Mouse (Mus musculus): ENCODE results near the gene Mtmr12. TPM values are rescaled to one million over a fixed set of nuclear protein-coding genes. Genes with fewer than 3 reads are reported as not detected.

The Mtmr12 gene
- polyA plus RNA-seq, 1 experiment from 2014 or later: 15.2 TPM

DNA sequence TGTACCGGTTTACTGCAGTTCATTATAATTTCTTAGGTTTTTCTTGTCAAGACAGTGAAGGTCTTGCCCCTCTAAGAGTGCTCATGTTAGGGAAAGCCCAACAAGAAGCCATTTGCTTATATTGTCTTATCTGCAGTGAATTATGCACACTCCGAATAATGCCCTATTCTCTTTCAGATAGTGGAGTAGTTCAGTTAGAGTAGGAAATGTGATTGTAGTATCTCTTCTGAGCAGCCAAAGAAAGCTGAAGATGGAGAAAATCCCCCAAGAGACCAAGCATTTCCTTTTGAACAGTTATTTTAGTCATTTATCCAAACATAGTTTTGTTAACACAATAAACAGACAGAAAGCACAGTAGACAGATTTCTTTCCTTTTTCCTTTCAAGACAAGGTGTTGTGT is 32.1 kb downstream of the Mtmr12 start:
- no peak for ATAC-seq (ENCODE audit: low FRiP score)
- H3K36me3 ChIP-seq (ENCODE audit: control insufficient read depth, insufficient read depth, low read length): 0 out of 2 replicates have a peak, but pooled peaks cover 3% of the 10 kb centered on the region
- no peak overlapping the region for H3K9ac ChIP-seq (ENCODE audit: low read depth, low read length)

DNA sequence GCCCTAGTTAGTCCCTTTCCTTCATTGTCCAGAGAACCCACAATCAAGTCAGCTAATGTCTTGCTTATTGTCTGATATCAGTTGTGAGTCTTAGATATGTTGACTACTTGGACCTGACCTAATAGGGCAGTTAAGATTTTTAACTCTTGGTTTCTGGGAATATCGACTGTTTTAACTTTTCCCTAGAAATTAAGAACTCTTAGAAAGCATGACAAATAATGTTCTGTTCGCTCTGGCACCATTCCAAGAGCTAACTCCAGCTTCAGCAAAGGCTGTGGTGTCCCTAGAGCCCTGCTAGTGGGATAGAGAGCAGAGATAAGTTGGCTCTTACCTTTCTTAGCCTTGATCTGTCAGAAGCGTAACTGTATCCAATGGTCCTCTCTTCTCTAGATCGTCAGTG is 32.7 kb downstream of the Mtmr12 start:
- Histone ChIP-seq H3K4me2 (replicated peaks; ENCODE audit: low read depth, low read length) (no peak overlapping the region), H3K36me3 (ENCODE audit: control insufficient read depth, insufficient read depth, low read length) (0 out of 2 replicates have a peak, but pooled peaks cover 3% of the 10 kb centered on the region), H3K9me3 (ENCODE audit: control insufficient read depth, low read length) (no peaks in the 10 kb centered on the region), H3K27ac (ENCODE audit: low read depth, low read length) (no peak overlapping the region), H3K9ac (ENCODE audit: low read depth, low read length) (no peak overlapping the region), H3K4me3 (ENCODE audit: low read depth, low read length) (no peak overlapping the region), H3K4me1 (replicated peaks; ENCODE audit: control insufficient read depth, insufficient read depth, low read length) (no peaks in the 10 kb centered on the region), H3K27me3 (ENCODE audit: control insufficient read depth, insufficient read depth, low read length) (no peaks in the 10 kb centered on the region)
- no peak for ATAC-seq (ENCODE audit: low FRiP score)
- DNase-seq (ENCODE audit: low spot score): no peak
- 93% methylated on average over 4 of the region's 4 CpGs for WGBS

More for the DNA sequence above, 32.1 kb downstream of the Mtmr12 start:
- DNase-seq (ENCODE audit: low spot score): no peak
- Histone ChIP-seq H3K27ac (ENCODE audit: low read depth, low read length) (no peak overlapping the region), H3K27me3 (ENCODE audit: control insufficient read depth, insufficient read depth, low read length) (no peaks in the 10 kb centered on the region), H3K9me3 (ENCODE audit: control insufficient read depth, low read length) (no peaks in the 10 kb centered on the region), H3K4me2 (replicated peaks; ENCODE audit: low read depth, low read length) (no peak overlapping the region), H3K4me3 (ENCODE audit: low read depth, low read length) (no peak overlapping the region), H3K4me1 (replicated peaks; ENCODE audit: control insufficient read depth, insufficient read depth, low read length) (no peaks in the 10 kb centered on the region)
- WGBS: 93% methylated on average over 2 of the region's 2 CpGs

DNA sequence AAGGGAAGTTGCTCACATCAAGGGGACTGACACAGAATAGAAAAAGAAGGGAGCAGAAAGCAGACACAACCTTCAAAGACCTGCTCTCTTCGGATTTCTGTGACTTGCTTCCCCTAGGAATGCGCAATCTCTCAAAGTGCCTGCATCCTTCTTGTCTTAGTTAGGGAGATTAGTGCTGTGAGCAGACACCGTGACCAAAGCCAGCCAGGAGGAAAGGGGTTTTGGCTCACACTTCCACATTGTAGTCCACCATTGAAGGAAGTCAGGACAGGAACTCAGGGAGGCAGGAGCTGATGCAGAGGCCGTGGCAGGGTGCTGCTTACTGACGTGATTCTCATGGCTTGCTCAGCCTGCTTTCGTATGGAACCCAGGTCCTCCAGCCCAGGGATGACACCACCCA is 33.5 kb downstream of the Mtmr12 start:
- no peaks in the 10 kb centered on the region for H3K27me3 ChIP-seq (ENCODE audit: control insufficient read depth, insufficient read depth, low read length)
- DNase-seq (ENCODE audit: low spot score) (no peak), ATAC-seq (ENCODE audit: low FRiP score) (no peak)
- 0 out of 2 replicates have a peak, but pooled peaks cover 3% of the 10 kb centered on the region for H3K36me3 ChIP-seq (ENCODE audit: control insufficient read depth, insufficient read depth, low read length)
- H3K4me3 ChIP-seq (ENCODE audit: low read depth, low read length): no peak overlapping the region
- no peak overlapping the region for H3K9ac ChIP-seq (ENCODE audit: low read depth, low read length)
- no peak overlapping the region for H3K4me2 ChIP-seq (replicated peaks; ENCODE audit: low read depth, low read length)
- H3K4me1 ChIP-seq (replicated peaks; ENCODE audit: control insufficient read depth, insufficient read depth, low read length): no peaks in the 10 kb centered on the region
- WGBS: 90% methylated on average over 6 of the region's 6 CpGs
- no peak overlapping the region for H3K27ac ChIP-seq (ENCODE audit: low read depth, low read length)
- H3K9me3 ChIP-seq (ENCODE audit: control insufficient read depth, low read length): no peaks in the 10 kb centered on the region

- no peak for DNase-seq (ENCODE audit: low spot score)
- Histone ChIP-seq H3K4me2 (replicated peaks; ENCODE audit: low read depth, low read length) (no peak overlapping the region), H3K27ac (ENCODE audit: low read depth, low read length) (no peak overlapping the region), H3K36me3 (ENCODE audit: control insufficient read depth, insufficient read depth, low read length) (0 out of 2 replicates have a peak, but pooled peaks cover 3% of the 10 kb centered on the region), H3K27me3 (ENCODE audit: control insufficient read depth, insufficient read depth, low read length) (no peaks in the 10 kb centered on the region), H3K9ac (ENCODE audit: low read depth, low read length) (no peak overlapping the region), H3K9me3 (ENCODE audit: control insufficient read depth, low read length) (no peaks in the 10 kb centered on the region), H3K4me1 (replicated peaks; ENCODE audit: control insufficient read depth, insufficient read depth, low read length) (no peaks in the 10 kb centered on the region), H3K4me3 (ENCODE audit: low read depth, low read length) (no peak overlapping the region)
- WGBS: 94% methylated on average over 3 of the region's 3 CpGs
- ATAC-seq (ENCODE audit: low FRiP score): no peak
Measured at GRCm38 (mm10) chr15:12240705-12241328, 36.0 kb downstream of the Mtmr12 start.

- ATAC-seq (ENCODE audit: low FRiP score): no peak
- Histone ChIP-seq H3K9me3 (ENCODE audit: control insufficient read depth, low read length) (no peaks in the 10 kb centered on the region), H3K9ac (ENCODE audit: low read depth, low read length) (no peak overlapping the region), H3K27ac (ENCODE audit: low read depth, low read length) (no peak overlapping the region), H3K36me3 (ENCODE audit: control insufficient read depth, insufficient read depth, low read length) (0 out of 2 replicates have a peak, but pooled peaks cover 3% of the 10 kb centered on the region), H3K4me1 (replicated peaks; ENCODE audit: control insufficient read depth, insufficient read depth, low read length) (no peaks in the 10 kb centered on the region), H3K4me3 (ENCODE audit: low read depth, low read length) (no peak overlapping the region), H3K27me3 (ENCODE audit: control insufficient read depth, insufficient read depth, low read length) (no peaks in the 10 kb centered on the region), H3K4me2 (replicated peaks; ENCODE audit: low read depth, low read length) (no peak overlapping the region)
- no peak for DNase-seq (ENCODE audit: low spot score)
- WGBS: 82% methylated on average over 3 of the region's 3 CpGs
Measured at GRCm38 (mm10) chr15:12243792-12244191, 39.0 kb downstream of the Mtmr12 start.

DNA sequence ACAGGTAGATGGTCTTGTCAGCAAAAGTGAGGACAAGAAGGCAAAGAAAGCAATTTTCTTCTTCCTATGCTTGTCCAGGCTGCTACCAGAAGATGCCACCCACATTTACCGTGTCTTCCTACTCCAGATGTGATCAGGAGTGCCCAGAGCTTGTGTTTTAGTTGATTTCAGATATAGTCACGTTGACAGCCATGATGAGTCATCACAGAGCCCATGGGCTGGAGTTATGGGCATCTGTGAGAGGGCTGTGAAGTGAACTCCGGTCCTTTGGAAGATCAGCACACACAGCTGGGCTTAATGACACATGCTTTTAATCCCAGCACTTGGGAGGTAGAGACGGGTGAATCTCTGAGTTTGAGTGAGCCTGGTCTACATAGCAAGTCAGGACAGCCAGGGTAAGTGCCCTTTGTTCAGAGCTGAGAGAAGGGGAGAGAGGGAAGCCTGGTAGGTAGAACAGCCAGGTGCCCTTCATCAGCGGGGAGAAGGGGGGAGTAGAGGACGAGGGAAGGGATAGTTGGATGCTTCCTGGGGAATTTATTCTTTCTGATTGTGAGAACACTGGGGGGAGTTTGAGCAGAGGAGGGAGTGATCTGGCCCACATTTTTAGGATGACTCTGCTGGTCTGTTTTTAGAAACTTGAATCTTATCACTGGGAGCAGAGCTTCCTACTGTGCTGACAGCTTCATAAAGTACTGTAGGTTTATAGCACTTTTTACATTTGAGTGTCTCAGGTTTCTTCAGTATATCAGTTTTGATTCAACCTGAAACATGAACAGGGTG is 40.9 kb downstream of the Mtmr12 start:
- no peak overlapping the region for H3K9ac ChIP-seq (ENCODE audit: low read depth, low read length)
- H3K4me1 ChIP-seq (replicated peaks; ENCODE audit: control insufficient read depth, insufficient read depth, low read length): no peaks in the 10 kb centered on the region
- DNase-seq (ENCODE audit: low spot score) (no peak), ATAC-seq (ENCODE audit: low FRiP score) (no peak)
- H3K36me3 ChIP-seq (ENCODE audit: control insufficient read depth, insufficient read depth, low read length): no peaks in the 10 kb centered on the region
- no peaks in the 10 kb centered on the region for H3K27me3 ChIP-seq (ENCODE audit: control insufficient read depth, insufficient read depth, low read length)
- no peaks in the 10 kb centered on the region for H3K9me3 ChIP-seq (ENCODE audit: control insufficient read depth, low read length)
- 82% methylated on average over 6 of the region's 6 CpGs for whole genome bisulfite sequencing
- H3K4me3 ChIP-seq (ENCODE audit: low read depth, low read length): no peak overlapping the region
- no peak overlapping the region for H3K4me2 ChIP-seq (replicated peaks; ENCODE audit: low read depth, low read length)
- H3K27ac ChIP-seq (ENCODE audit: low read depth, low read length): no peak overlapping the region

DNA sequence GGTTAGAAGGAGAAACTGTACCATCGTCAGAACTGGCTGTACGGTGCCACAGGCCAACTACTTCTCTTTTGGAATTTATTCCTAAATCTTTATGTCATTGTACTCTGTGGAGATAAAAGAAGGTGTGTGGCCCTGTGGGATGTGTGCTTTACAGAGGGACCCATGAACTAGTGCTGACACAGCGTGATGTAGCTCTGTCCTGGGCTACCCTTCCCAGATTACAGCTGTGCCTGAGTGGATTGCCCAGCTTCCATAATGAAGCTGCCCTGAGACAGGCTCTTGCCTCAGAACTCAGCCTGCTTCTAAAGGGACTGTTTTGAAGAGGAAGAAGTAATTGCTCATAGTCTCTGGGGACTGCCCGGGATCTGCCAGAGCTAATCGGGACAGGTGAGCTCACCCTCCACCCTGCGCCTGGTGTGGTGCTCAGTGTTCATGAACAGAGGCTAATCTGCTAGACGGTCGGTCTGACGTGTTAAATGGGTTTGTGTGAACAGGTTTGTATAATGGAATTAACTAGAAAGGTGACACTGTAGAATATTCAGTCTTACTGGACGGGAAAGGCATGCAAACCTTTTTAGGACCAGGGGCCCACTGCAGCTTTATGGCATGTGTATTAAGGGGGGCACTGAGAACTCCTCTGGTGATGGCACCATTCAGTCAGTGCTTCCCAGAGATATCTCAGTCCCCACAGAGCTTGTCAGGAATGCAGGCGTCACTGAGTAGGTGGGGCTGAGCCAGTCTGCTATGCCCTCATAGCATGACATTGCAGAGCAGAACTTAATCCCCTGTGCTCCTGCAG is 41.7 kb downstream of the Mtmr12 start:
- Histone ChIP-seq H3K4me1 (replicated peaks; ENCODE audit: control insufficient read depth, insufficient read depth, low read length) (no peaks in the 10 kb centered on the region), H3K27ac (ENCODE audit: low read depth, low read length) (no peak overlapping the region), H3K4me2 (replicated peaks; ENCODE audit: low read depth, low read length) (no peak overlapping the region), H3K4me3 (ENCODE audit: low read depth, low read length) (no peak overlapping the region), H3K9ac (ENCODE audit: low read depth, low read length) (no peak overlapping the region), H3K27me3 (ENCODE audit: control insufficient read depth, insufficient read depth, low read length) (no peaks in the 10 kb centered on the region), H3K9me3 (ENCODE audit: control insufficient read depth, low read length) (no peaks in the 10 kb centered on the region), H3K36me3 (ENCODE audit: control insufficient read depth, insufficient read depth, low read length) (0 out of 2 replicates have a peak, but pooled peaks cover 6% of the 10 kb centered on the region)
- ATAC-seq (ENCODE audit: low FRiP score) (no peak), DNase-seq (ENCODE audit: low spot score) (no peak)
- 80% methylated on average over 11 of the region's 11 CpGs for WGBS

GRCm38 (mm10) chr15:12247159-12247603 is 42.4 kb downstream of the Mtmr12 start:
- 80% methylated on average over 4 of the region's 4 CpGs for WGBS
- DNase-seq (ENCODE audit: low spot score) (no peak), ATAC-seq (ENCODE audit: low FRiP score) (no peak)
- Histone ChIP-seq H3K9me3 (ENCODE audit: control insufficient read depth, low read length) (no peaks in the 10 kb centered on the region), H3K9ac (ENCODE audit: low read depth, low read length) (no peak overlapping the region), H3K36me3 (ENCODE audit: control insufficient read depth, insufficient read depth, low read length) (0 out of 2 replicates have a peak, but pooled peaks cover 6% of the 10 kb centered on the region), H3K27me3 (ENCODE audit: control insufficient read depth, insufficient read depth, low read length) (no peaks in the 10 kb centered on the region), H3K4me1 (replicated peaks; ENCODE audit: control insufficient read depth, insufficient read depth, low read length) (no peaks in the 10 kb centered on the region), H3K27ac (ENCODE audit: low read depth, low read length) (no peak overlapping the region), H3K4me3 (ENCODE audit: low read depth, low read length) (no peak overlapping the region), H3K4me2 (replicated peaks; ENCODE audit: low read depth, low read length) (no peak overlapping the region)

Measured in hindbrain, embryonic 11.5 days (tissue).